Mouse (Mus musculus) kidney, adult 18-20 months (tissue): ENCODE data around the gene Ntn1.

Source experiments
- DNase-seq: peaks from one replicate; pipeline ENCODE4 v3.0.0; 2021

Ntn1 gene

GRCm38 (mm10) chr11:68208023-68208422 is 192.6 kb downstream of the Ntn1 start:
- DNase-seq = no peak

- no peak for DNase-seq
These were observed 194.9 kb downstream of the Ntn1 start for GRCm38 (mm10) chr11:68205572-68206229.

DNA sequence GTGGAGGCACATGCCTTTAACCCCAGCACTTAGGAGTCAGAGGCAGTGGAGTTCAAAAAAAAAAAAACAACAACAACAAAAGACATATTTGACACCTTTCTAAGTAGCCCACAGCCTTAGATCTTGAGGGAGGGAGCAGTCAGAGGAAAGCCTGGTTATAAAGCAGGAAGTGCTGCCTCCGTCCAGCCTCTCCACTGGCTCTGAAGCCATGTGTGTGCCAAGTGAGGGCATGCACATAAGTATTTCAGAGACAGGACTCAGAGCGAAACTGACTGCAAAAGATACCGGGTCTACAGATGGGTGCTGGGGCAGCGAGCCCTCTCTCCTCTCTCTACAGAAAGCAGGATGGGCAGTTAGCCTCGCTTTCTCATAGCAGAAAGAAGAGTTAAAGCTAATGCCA is 196.2 kb downstream of the Ntn1 start:
- no peak for DNase-seq

GRCm38 (mm10) chr11:68203658-68204315 is 196.8 kb downstream of the Ntn1 start:
- DNase-seq = no peak

DNA sequence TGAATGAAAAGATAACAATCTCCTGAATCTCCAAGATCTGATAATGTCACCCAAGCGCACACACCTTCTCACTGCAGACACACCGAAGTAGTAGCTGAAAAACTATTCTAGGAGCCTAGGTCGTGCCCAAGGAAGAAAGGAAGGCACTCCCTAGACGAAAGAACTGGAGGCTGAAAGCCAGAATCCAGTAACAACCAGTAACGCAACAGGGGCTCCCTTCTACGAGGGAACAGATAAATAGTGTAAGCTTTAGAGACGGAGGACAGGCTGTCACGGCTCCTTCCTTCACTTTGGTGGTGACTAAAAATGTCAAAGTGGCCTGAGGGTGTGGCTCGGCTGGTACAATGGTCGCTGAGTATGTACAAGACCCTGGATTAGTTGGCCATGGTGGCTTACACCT is 198.1 kb downstream of the Ntn1 start:
- DNase-seq = no peak

DNA sequence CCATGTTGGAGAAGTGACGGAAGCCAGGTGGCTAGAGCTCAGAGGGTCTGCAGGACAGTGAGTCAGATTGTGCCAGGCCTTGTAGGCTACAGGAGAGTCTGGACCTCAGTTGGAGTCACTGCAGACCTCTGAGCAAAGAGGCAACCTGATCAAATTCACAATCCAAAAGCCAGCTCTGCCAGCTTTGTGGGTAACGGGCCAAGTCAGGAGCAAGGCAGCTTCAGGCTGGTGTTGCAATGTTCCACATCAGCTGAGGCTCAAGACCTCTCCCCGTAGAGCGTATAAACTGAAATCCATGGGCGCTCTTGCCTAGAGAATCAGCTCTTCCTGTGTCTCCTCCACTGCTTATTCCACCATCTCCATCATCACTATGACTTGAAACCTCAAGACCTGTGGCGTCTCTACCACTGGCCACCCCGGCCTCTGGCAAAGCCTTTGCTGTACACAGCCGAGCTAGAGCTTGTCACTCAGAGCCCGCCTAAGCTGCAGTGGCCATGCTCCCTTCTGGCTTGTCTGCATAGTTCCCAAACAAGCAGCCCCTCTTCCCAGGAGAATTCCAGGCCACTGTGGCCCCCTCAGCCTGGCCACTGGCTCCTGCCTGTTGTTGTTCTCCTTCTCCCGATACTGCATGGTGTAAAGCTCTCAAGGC is 198.7 kb downstream of the Ntn1 start:
- DNase-seq = no peak

GRCm38 (mm10) chr11:68201063-68201462 is 199.6 kb downstream of the Ntn1 start:
- no peak for DNase-seq

- DNase-seq = no peak
These were observed 200.1 kb downstream of the Ntn1 start for GRCm38 (mm10) chr11:68200500-68200899.

GRCm38 (mm10) chr11:68199801-68200423 is 200.7 kb downstream of the Ntn1 start:
- peak; percentile 33 for DNase-seq

DNA sequence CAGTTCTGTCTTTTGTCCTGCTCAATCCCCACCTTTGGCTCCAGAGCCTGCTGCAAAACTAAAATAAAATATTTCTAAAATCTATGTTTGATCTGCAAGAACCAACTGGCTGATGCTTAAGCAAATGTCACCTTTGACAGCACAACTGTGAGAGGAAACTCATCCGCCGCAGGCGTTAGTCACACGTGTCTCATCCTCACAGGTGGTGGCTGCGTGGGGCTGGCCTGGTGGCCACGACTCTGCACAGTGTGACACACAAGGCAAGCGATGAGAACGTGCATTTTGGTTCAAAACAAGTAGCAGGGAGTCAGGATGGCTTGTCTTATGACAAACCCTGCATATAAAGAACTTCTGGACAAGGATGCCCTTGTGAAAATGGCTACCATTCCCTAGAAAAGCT is 201.5 kb downstream of the Ntn1 start:
- DNase-seq = no peak

DNA sequence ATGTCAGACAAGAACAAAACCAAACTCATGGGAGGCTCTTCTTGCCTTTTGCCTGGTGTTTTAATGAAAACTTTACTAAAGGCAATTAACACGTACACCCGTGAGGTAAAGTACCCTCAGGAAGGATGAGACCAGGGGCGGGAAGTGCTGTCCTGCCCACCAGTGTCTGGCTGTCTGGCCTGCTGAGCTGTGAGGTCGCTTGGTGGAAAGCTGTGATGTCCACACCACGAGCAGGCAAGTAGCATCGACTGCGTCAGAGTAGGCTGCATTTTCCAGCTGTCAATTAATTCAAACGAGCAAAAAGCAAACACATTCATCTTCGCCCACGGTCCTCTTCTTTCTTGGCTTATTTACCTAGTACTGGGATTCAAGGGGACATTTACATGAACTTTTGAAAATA is 201.9 kb downstream of the Ntn1 start:
- no peak for DNase-seq

DNA sequence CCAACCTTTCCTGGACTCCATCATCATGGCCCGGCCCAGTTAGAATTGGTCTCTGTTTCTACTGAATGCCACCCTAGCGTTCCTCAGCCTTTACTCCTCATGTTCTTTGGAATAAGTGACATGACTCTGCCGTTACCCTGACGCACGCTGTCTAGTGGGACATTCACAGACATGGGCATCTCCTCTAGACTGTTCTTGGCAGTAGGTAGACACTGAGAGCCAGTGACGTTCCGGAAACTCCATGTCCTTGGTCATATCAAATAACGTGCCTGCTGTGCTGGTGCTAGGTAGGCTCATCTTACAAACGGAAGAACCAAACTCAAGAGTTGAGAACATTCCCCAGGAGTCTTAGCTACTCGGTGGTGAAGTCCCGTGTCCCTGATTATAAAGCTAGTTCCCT is 203.2 kb downstream of the Ntn1 start:
- no peak for DNase-seq

DNA sequence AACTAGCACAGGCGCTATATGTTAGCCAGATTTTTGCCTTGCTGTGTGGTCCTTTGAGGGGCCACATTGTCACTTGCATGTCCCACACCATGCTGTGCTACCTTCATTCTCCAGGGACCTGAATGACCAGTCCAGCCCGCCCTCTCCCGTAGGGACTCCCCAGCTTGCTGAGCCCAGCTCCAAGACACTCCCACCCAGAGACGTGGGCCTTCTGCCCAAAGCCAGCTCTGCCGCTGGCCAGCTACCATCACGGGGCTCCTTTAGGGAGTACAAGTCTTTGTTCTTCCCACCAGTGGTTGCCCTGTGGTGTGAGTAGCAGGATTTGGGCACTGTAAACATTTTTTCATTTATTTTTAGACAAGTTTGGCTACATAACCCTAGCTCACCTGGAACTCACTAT is 204.1 kb downstream of the Ntn1 start:
- no peak for DNase-seq

DNA sequence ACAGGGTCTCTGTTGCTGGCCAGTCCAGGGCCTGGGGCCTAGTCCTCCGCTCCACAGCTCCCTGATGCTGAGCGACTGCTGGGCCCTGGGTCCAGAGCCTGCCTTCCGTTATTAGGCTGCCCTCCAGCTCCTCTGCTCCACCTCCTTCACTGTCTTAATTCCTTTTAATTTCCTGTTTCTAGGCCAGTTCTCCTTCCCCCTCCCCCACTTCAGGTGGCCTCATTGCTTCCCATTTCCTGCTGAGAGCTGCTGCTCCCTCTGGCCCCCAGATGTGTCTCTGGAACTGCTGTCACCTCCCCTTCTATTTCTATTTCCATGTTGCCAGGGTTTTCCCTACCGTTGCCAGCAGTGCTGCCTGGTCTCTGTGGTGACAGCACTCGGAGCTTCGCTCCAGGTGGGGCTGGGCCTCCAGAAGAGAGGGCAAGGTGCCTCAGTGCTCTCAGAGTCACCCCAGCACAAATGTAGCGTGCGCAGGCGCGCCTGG is 204.9 kb downstream of the Ntn1 start:
- DNase-seq = no peak

DNA sequence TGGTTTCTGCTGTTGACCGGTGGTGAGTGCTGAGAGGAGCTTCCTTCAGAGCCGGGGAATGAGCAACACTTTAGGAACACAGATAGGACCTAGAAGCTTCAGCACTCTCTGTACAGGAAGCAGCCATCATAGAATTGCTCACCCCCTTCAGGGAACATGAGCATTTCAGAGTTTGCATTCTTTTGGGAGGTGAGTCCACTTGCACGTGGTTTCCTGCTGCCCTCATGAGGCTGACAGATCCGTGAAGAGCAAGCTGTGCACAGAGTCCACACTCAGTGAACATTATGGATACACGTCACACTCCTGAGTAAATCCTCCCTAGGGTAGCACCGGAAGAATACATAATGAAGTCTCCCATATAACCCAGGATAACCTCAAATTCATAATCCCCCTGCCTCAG is 205.5 kb downstream of the Ntn1 start:
- no peak for DNase-seq

GRCm38 (mm10) chr11:68190849-68191248 is 209.8 kb downstream of the Ntn1 start:
- DNase-seq = no peak

DNA sequence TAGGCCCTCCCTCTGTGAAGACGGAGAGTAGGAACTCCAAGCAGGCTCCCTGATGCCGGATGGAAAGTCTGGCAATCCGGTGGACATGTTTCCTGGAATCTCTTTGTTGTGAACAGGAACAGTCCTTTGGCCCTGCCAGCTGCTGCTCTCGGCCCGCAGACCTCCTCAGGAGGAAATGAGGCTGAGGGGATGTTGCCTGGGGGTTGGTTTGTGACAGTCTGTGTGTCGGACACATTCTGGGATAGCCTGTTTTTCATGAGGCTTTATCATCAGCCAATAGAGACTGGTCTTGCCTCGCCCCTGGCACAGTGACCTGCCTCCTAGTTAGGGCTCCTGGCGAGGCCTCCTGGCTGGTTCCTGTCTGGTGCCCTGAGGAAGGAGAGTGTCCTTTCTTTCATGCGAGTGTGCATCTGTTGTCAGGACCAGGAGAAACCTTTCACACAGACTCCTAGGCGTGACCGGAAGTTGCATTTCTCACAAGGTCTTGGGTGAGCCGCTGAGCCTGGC is 211.9 kb downstream of the Ntn1 start:
- DNase-seq = no peak

GRCm38 (mm10) chr11:68187242-68187641 is 213.4 kb downstream of the Ntn1 start:
- no peak for DNase-seq

DNA sequence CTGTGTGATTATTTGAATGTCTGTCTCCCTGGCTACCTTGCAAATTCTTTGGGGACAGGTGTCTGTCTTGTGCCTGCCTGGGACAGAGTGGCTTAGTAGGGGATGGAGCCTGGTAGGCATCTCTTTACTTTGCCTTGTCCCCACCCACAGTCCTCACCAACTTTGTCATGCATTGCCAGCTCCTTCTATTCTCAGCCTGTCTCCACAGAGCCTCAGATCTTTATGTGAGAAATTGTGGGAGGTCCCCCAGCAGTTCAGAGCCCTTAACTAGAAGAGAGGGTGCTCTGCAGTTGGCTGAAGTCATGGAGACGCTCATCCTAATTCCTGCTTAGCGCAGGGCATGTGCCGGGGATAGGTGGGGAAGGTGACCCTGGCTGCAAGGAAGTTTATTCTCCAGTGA is 215.0 kb downstream of the Ntn1 start:
- DNase-seq = no peak

DNA sequence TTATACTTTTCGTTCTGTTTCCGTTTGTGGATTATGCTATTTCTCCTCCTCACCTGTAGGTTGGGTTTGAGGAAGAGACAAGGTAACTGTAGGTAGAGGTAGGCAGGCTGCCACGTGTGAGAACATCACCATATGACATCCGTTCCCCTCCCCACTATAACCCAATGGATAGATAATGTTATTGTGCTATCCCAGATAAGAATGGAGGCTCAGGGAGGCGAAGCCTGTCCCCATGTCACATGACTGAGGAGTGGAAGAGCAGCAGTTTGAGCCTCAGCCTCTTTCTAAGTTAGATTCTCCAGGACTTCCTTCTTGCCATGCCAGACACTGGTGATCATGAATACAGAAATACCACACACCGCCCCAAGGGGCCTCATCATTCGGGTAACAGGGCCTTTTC is 223.2 kb downstream of the Ntn1 start:
- no peak for DNase-seq

GRCm38 (mm10) chr11:68176550-68176949 is 224.1 kb downstream of the Ntn1 start:
- no peak for DNase-seq

DNA sequence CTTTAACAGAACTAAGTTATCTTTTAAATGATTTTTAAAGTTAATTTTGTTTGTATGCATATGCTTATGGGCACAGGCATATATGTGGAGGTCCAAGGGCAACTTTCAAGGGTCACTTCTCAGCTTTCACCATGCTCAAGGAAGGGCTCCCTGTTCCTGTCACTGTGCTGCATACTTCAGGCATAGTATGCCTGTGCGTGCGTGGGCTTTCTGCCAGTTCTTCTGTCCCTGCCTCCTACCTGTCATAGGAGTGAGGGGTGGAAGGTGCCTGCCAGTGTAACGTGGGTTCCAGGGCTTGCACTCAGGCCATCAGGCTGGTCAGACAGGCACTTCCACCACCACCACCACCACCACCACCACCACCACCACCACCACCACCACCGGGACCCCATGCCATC is 228.0 kb downstream of the Ntn1 start:
- no peak for DNase-seq

DNA sequence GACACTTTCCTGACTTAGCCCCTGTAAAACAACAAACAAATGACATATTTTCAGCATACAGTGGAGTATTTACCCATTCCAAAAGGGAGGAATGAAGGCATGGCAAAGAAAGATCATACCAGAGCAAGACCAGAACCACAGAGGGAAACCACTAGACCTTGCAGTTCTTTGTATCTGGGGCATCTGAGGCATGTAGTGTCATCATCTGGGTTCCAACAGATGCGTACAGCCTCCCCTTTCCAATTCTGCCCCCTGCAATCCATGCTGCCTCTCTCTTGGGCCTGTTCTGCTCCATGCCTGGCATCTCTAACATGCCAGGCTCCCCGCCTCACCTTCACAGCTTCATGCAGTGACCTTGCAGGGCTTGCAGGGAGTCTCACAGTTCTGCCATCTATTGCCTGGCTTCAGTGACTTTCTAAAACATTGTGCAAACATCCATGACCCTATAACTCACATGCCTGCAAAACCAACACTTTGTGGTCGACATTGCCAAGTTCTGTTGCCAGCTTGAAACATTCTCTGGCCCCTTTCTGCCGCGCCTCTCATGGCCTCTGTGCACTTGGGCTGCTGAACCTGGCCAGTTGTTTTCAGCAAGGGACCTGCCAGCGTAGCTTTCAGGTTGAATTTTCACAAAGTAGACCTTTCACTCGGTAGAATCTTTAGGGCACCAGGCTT is 228.5 kb downstream of the Ntn1 start:
- no peak for DNase-seq
